Mouse (Mus musculus): ENCODE measurements around the gene Sis.

- TF ChIP-seq CTCF (IDR thresholded peaks at IDR 0.05; ENCODE audit: low read depth) (no peak), EP300 (IDR thresholded peaks at IDR 0.05; ENCODE audit: low read depth) (no peak)
These were observed 127.0 kb downstream of the Sis start for GRCm38 (mm10) chr3:72840641-72841040.
